Mouse (Mus musculus) WW6 (cell line): ENCODE results near the gene Ppm1g.

Experiments
- DNase-seq: peaks from one replicate; pipeline ENCODE4 v3.0.0-alpha.2; 2013; ENCODE audit warnings: low read depth, low spot score

Gene Ppm1g

GRCm38 (mm10) chr5:31192045-31192938, 28.2 kb downstream of the Ppm1g start:
- DNase-seq: no peak

GRCm38 (mm10) chr5:31190201-31190600, 30.3 kb downstream of the Ppm1g start:
- no peak for DNase-seq

- no peak for DNase-seq
Measured at GRCm38 (mm10) chr5:31188223-31188840, 32.2 kb downstream of the Ppm1g start.

GRCm38 (mm10) chr5:31183678-31184077, 36.8 kb downstream of the Ppm1g start:
- DNase-seq: no peak

GRCm38 (mm10) chr5:31181183-31181770, 39.2 kb downstream of the Ppm1g start:
- no peak for DNase-seq

GRCm38 (mm10) chr5:31179766-31180630, 40.5 kb downstream of the Ppm1g start, which contains the start of the genes Gm29609 and Gtf3c2:
Gene Gm29609, minus strand, starts transcription at chr5:31179911.
Gene Gtf3c2, minus strand, starts transcription at chr5:31180144.
- peak; percentile 93 for DNase-seq

- DNase-seq: no peak
Measured at GRCm38 (mm10) chr5:31179301-31179765, 41.2 kb downstream of the Ppm1g start.

GRCm38 (mm10) chr5:31168630-31169029, 51.9 kb downstream of the Ppm1g start:
- no peak for DNase-seq

GRCm38 (mm10) chr5:31164878-31165277, 55.6 kb downstream of the Ppm1g start:
- no peak for DNase-seq

GRCm38 (mm10) chr5:31162462-31162861, 58.0 kb downstream of the Ppm1g start:
- DNase-seq: no peak

- DNase-seq: peak; percentile 67
Measured at GRCm38 (mm10) chr5:31154152-31154553, 66.3 kb downstream of the Ppm1g start, which contains the start of gene Mpv17. Gene Mpv17, minus strand, starts transcription at chr5:31154251.

- DNase-seq: no peak
Measured at GRCm38 (mm10) chr5:31153516-31154151, 66.9 kb downstream of the Ppm1g start.
